ENCODE assay signal across 20 mouse cellular contexts in the genomic region with DNA sequence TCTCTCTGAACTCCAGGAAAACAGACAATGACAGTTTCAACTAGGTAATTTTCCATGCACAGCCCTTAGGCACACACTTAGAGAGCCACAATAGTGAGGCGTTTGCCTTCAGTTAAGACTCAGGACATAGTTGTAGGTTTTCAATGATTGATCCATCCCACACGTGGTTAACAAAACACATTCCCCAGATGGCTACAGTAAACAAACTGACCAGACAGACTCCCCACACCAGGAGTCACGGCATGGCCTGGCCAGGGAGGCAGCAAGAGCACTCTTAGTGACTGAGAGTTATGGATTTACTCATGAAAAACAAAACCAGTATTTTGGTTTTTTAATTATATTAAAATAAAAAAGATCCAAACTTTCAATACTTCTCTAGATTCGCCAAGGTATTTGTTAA.
A peak's percentile ranks its signal among the peaks of the same experiment; 100 is the strongest.
DNase-seq lines count a peak whose midpoint lies in the region; ATAC-seq and TF ChIP-seq lines count a peak whose summit lies in the region.
"Had no signal": no experiment of that assay in that cellular context is flagged by ENCODE, and none has a peak within 500 bp of the region (broad histone marks: within the 10 kb centered on the region; RNA-seq: fewer than 3 reads in every experiment).

No protein-coding gene starts in this region.

- H3K4me3 ChIP-seq in forebrain, embryonic 10.5 days: no peak overlapping the region
- H3K4me3 ChIP-seq in forebrain, embryonic 13.5 days: no peak overlapping the region
- no peak overlapping the region for H3K4me3 ChIP-seq in kidney, embryonic 16.5 days (ENCODE audit: low read length)
- no peak overlapping the region for H3K4me3 ChIP-seq in lung, embryonic 14.5 days (ENCODE audit: low read depth, low read length)
- no peak overlapping the region for H3K4me3 ChIP-seq in lung, postnatal 0 days (ENCODE audit: low read depth, low read length)
- H3K4me3 ChIP-seq: embryonic facial prominence, embryonic 12.5 days; forebrain, embryonic 12.5 days; gastrocnemius, adult 2 months; hindbrain, embryonic 10.5 days had no signal

- no peaks in the 10 kb centered on the region for H3K36me3 ChIP-seq in forebrain, embryonic 10.5 days (replicated peaks)
- H3K36me3 ChIP-seq in forebrain, embryonic 13.5 days (ENCODE audit: poor library complexity, severe bottlenecking): no peaks in the 10 kb centered on the region
- H3K36me3 ChIP-seq in kidney, embryonic 16.5 days (ENCODE audit: insufficient read depth, low read length): no peaks in the 10 kb centered on the region
- H3K36me3 ChIP-seq in lung, embryonic 14.5 days (ENCODE audit: insufficient read depth): no peaks in the 10 kb centered on the region
- H3K36me3 ChIP-seq in lung, postnatal 0 days (ENCODE audit: insufficient read depth, low read length): no peaks in the 10 kb centered on the region
- H3K36me3 ChIP-seq: embryonic facial prominence, embryonic 12.5 days; forebrain, embryonic 12.5 days; hindbrain, embryonic 10.5 days had no signal

- WGBS in forebrain, embryonic 10.5 days: 57% methylated on average over 4 of the region's 4 CpGs
- WGBS in forebrain, embryonic 13.5 days: 63% methylated on average over 4 of the region's 4 CpGs
- 34% methylated on average over 4 of the region's 4 CpGs for WGBS in kidney, embryonic 16.5 days
- 33% methylated on average over 4 of the region's 4 CpGs for WGBS in lung, embryonic 14.5 days
- WGBS in lung, postnatal 0 days: 44% methylated on average over 4 of the region's 4 CpGs

- H3K9ac ChIP-seq in forebrain, embryonic 13.5 days: no peak overlapping the region
- no peak overlapping the region for H3K9ac ChIP-seq in kidney, embryonic 16.5 days (replicated peaks; ENCODE audit: low read length)
- H3K9ac ChIP-seq in lung, embryonic 14.5 days: no peak overlapping the region
- H3K9ac ChIP-seq in lung, postnatal 0 days (replicated peaks; ENCODE audit: low read depth): no peak overlapping the region
- H3K9ac ChIP-seq: embryonic facial prominence, embryonic 12.5 days; forebrain, embryonic 12.5 days; forebrain, postnatal 0 days; hindbrain, embryonic 14.5 days had no signal

- no peak overlapping the region for H3K4me2 ChIP-seq in forebrain, embryonic 13.5 days
- H3K4me2 ChIP-seq in kidney, embryonic 16.5 days (replicated peaks; ENCODE audit: low read depth, low read length): no peak overlapping the region
- no peak overlapping the region for H3K4me2 ChIP-seq in lung, embryonic 14.5 days
- H3K4me2 ChIP-seq in lung, postnatal 0 days (replicated peaks; ENCODE audit: low read depth, low read length): no peak overlapping the region
- H3K4me2 ChIP-seq: embryonic facial prominence, embryonic 12.5 days; forebrain, embryonic 12.5 days; hindbrain, embryonic 14.5 days had no signal

- TF ChIP-seq CTCF in lung, embryonic 14.5 days (IDR thresholded peaks at IDR 0.05; ENCODE audit: low read depth): no peak
- TF ChIP-seq CTCF in lung, postnatal 0 days (IDR thresholded peaks at IDR 0.05): no peak

- DNase-seq in forebrain, embryonic 10.5 days (ENCODE audit: extremely low spot score, low spot score): peak; percentile 8
- no peak for DNase-seq in kidney, adult 11 months
- peak; percentile 4 for DNase-seq in lung, embryonic 14.5 days
- DNase-seq in lung, postnatal 0 days (ENCODE audit: low spot score): no peak
- DNase-seq in frontal cortex, postnatal 14 days (ENCODE audit: low spot score in 2 of 2): no peak
- DNase-seq: adrenal gland, postnatal 14 days; cerebellum, adult 11-12 months; cerebellum, adult 9-10 months; cerebellum, postnatal 25 days; forebrain, postnatal 0 days; gastrocnemius, adult 2 months; gastrocnemius, postnatal 25 days had no signal

- no peak for ATAC-seq in forebrain, embryonic 13.5 days
- ATAC-seq in kidney, embryonic 16.5 days (ENCODE audit: low FRiP score, low TSS enrichment): peak; percentile 46; the same call in 1 of the 2 replicates
- ATAC-seq in lung, embryonic 14.5 days (ENCODE audit: insufficient read depth): no peak
- ATAC-seq in lung, postnatal 0 days: no peak
- ATAC-seq: activated CD4-positive, CD25-positive, alpha-beta regulatory T cell, adult 4 months; forebrain, postnatal 0 days; Patski had no signal

- peaks cover 31% of the 10 kb centered on the region for H3K27me3 ChIP-seq in forebrain, embryonic 10.5 days (ENCODE audit: poor library complexity, severe bottlenecking)
- 0 out of 2 replicates have a peak, but pooled peaks cover under 1% of the 10 kb centered on the region for H3K27me3 ChIP-seq in forebrain, embryonic 13.5 days
- no peaks in the 10 kb centered on the region for H3K27me3 ChIP-seq in kidney, embryonic 16.5 days (ENCODE audit: insufficient read depth, low read length)
- H3K27me3 ChIP-seq in lung, embryonic 14.5 days (ENCODE audit: insufficient read depth, low read length): no peaks in the 10 kb centered on the region
- no peaks in the 10 kb centered on the region for H3K27me3 ChIP-seq in lung, postnatal 0 days (replicated peaks; ENCODE audit: insufficient read depth, low read length)
- H3K27me3 ChIP-seq: Patski had no signal

- peaks cover 11% of the 10 kb centered on the region for H3K4me1 ChIP-seq in forebrain, embryonic 10.5 days
- H3K4me1 ChIP-seq in forebrain, embryonic 13.5 days: no peaks in the 10 kb centered on the region
- H3K4me1 ChIP-seq in kidney, embryonic 16.5 days (ENCODE audit: insufficient read depth, low read length): peaks cover 4% of the 10 kb centered on the region; the same call in 1 of the 2 replicates
- peaks cover 4% of the 10 kb centered on the region; the same call in 1 of the 2 replicates for H3K4me1 ChIP-seq in lung, embryonic 14.5 days (ENCODE audit: insufficient read depth)
- no peaks in the 10 kb centered on the region for H3K4me1 ChIP-seq in lung, postnatal 0 days (ENCODE audit: insufficient read depth, low read depth, low read length)
- H3K4me1 ChIP-seq: forebrain, embryonic 12.5 days; hindbrain, embryonic 10.5 days had no signal

- no peaks in the 10 kb centered on the region for H3K9me3 ChIP-seq in forebrain, embryonic 10.5 days
- H3K9me3 ChIP-seq in forebrain, embryonic 13.5 days (replicated peaks): no peaks in the 10 kb centered on the region
- no peaks in the 10 kb centered on the region for H3K9me3 ChIP-seq in kidney, embryonic 16.5 days (ENCODE audit: low read length)
- no peaks in the 10 kb centered on the region for H3K9me3 ChIP-seq in lung, embryonic 14.5 days (ENCODE audit: low read depth, low read length)
- no peaks in the 10 kb centered on the region for H3K9me3 ChIP-seq in lung, postnatal 0 days (ENCODE audit: low read length)
- H3K9me3 ChIP-seq: forebrain, embryonic 12.5 days; hindbrain, embryonic 10.5 days had no signal

- no peak for TF ChIP-seq EP300 in lung, postnatal 0 days (IDR thresholded peaks at IDR 0.05)

- H3K27ac ChIP-seq in forebrain, embryonic 10.5 days: no peak overlapping the region
- H3K27ac ChIP-seq in forebrain, embryonic 13.5 days: no peak overlapping the region
- no peak overlapping the region for H3K27ac ChIP-seq in kidney, embryonic 16.5 days (ENCODE audit: low read length)
- no peak overlapping the region for H3K27ac ChIP-seq in lung, embryonic 14.5 days (ENCODE audit: low read depth)
- no peak overlapping the region for H3K27ac ChIP-seq in lung, postnatal 0 days (ENCODE audit: low read length)
- H3K27ac ChIP-seq: embryonic facial prominence, embryonic 12.5 days; forebrain, embryonic 12.5 days; gastrocnemius, adult 2 months; hindbrain, embryonic 10.5 days; hindbrain, embryonic 14.5 days had no signal

Comparison
In these comparisons a context has a peak if more than half of its experiments do, and no peak if none do; other contexts are left out.
1. DNase-seq: peak in forebrain, embryonic 10.5 days (single experiment) and lung, embryonic 14.5 days (single experiment); none in kidney, adult 11 months (single experiment), lung, postnatal 0 days (single experiment) and frontal cortex, postnatal 14 days (0 of 2).